Comparison of ENCODE assay signal across 27 mouse cellular contexts in the genomic region with DNA sequence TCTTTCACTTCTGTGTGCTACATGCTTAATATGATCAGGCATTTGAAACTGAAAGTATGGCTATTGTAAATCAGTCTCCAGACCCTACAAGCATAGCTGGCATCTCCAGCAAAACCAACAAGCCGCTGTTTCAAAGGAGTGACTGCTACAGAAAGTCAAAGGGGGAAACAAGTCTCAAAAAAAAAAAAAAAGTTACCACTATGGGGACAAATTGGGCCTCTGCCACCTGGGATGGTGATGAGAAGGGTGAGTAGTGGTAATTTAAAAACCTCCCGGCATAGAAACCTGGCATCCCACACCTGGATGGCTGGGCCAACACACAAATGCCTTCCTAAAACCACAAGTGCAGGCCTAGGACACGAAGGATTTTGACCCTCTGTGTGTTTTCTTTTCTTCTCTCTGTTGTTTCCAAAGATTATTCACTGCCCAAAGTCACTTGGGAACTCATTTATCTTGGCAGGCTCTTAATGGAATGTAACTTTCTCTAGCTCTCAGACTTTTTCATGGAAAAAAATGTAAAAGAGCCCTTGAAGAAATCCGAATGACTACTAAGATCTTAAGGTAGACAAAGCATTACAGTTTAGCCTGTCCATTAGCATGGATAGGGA.
DNase-seq lines count a peak whose midpoint lies in the region; ATAC-seq and TF ChIP-seq lines count a peak whose summit lies in the region.
"Had no signal": no experiment of that assay in that cellular context is flagged by ENCODE, and none has a peak within 500 bp of the region (broad histone marks: within the 10 kb centered on the region; RNA-seq: fewer than 3 reads in every experiment).

No protein-coding gene starts in this region.

- TF ChIP-seq POLR2A in myocyte (IDR thresholded peaks at IDR 0.05; ENCODE audit: insufficient read length, low read depth): no peak

- peak; percentile 58 for DNase-seq in kidney, postnatal 0 days (ENCODE audit: low spot score)
- no peak for DNase-seq in stomach, postnatal 0 days (ENCODE audit: low spot score)
- peak; percentile 70 for DNase-seq in NIH3T3 (ENCODE audit: low read depth)
- DNase-seq in forebrain, embryonic 10.5 days (ENCODE audit: extremely low spot score, low spot score): no peak
- DNase-seq: cerebellum, adult 2 months; cerebellum, postnatal 14 days; heart, postnatal 4 days; kidney, adult 9 months; kidney, postnatal 36 days; left cerebral cortex, postnatal 4 days; lung, postnatal 4 days; right cerebral cortex, postnatal 25 days; thymus, postnatal 4 days had no signal

- TF ChIP-seq CTCF in kidney, postnatal 0 days (IDR thresholded peaks at IDR 0.05; ENCODE audit: low read depth): no peak
- TF ChIP-seq CTCF in stomach, postnatal 0 days (IDR thresholded peaks at IDR 0.05; ENCODE audit: low read depth): no peak

- H3ac ChIP-seq in myocyte (ENCODE audit: control insufficient read depth, insufficient read length): no peak overlapping the region

- no peaks in the 10 kb centered on the region for H3K79me2 ChIP-seq in myocyte (ENCODE audit: control insufficient read depth, insufficient read depth)

- H3K9ac ChIP-seq in kidney, postnatal 0 days (ENCODE audit: low read depth, low read length): no peak overlapping the region
- H3K9ac ChIP-seq in kidney, embryonic 16.5 days (replicated peaks; ENCODE audit: low read length): no peak overlapping the region
- H3K9ac ChIP-seq in stomach, embryonic 14.5 days (replicated peaks; ENCODE audit: low read depth, low read length): no peak overlapping the region
- H3K9ac ChIP-seq in stomach, postnatal 0 days (ENCODE audit: low read length): no peak overlapping the region
- H3K9ac ChIP-seq: hindbrain, embryonic 13.5 days; liver, embryonic 14.5 days; lung, embryonic 14.5 days; midbrain, embryonic 13.5 days; neural tube, embryonic 15.5 days had no signal

- no peaks in the 10 kb centered on the region for H3K4me1 ChIP-seq in kidney, postnatal 0 days (replicated peaks; ENCODE audit: insufficient read depth, low read length)
- H3K4me1 ChIP-seq in kidney, embryonic 16.5 days (ENCODE audit: insufficient read depth, low read length): peaks cover 4% of the 10 kb centered on the region; the same call in 1 of the 2 replicates
- H3K4me1 ChIP-seq in stomach, embryonic 14.5 days (ENCODE audit: control insufficient read depth, insufficient read depth, low read length): no peaks in the 10 kb centered on the region
- H3K4me1 ChIP-seq in stomach, postnatal 0 days (replicated peaks; ENCODE audit: control insufficient read depth, insufficient read depth): no peaks in the 10 kb centered on the region
- H3K4me1 ChIP-seq in forebrain, embryonic 10.5 days: peaks cover 13% of the 10 kb centered on the region
- H3K4me1 ChIP-seq: megakaryocyte, embryonic 14.5 days had no signal

- H3K36me3 ChIP-seq in kidney, postnatal 0 days (ENCODE audit: insufficient read depth, low read length): no peaks in the 10 kb centered on the region
- no peaks in the 10 kb centered on the region for H3K36me3 ChIP-seq in kidney, embryonic 16.5 days (ENCODE audit: insufficient read depth, low read length)
- no peaks in the 10 kb centered on the region for H3K36me3 ChIP-seq in stomach, embryonic 14.5 days (ENCODE audit: control insufficient read depth, insufficient read depth, low read length)
- H3K36me3 ChIP-seq in stomach, postnatal 0 days (ENCODE audit: control insufficient read depth, insufficient read depth, low read length): no peaks in the 10 kb centered on the region
- no peaks in the 10 kb centered on the region for H3K36me3 ChIP-seq in myocyte (ENCODE audit: control insufficient read depth, insufficient read depth)
- no peaks in the 10 kb centered on the region for H3K36me3 ChIP-seq in forebrain, embryonic 10.5 days (replicated peaks)
- H3K36me3 ChIP-seq: hindbrain, embryonic 13.5 days; midbrain, embryonic 13.5 days; neural tube, embryonic 15.5 days had no signal

- 57% methylated on average over 4 of the region's 4 CpGs for WGBS in kidney, postnatal 0 days
- WGBS in kidney, embryonic 16.5 days: 54% methylated on average over 4 of the region's 4 CpGs
- WGBS in stomach, embryonic 14.5 days: 53% methylated on average over 4 of the region's 4 CpGs
- 61% methylated on average over 4 of the region's 4 CpGs for WGBS in stomach, postnatal 0 days
- WGBS in forebrain, embryonic 10.5 days: 89% methylated on average over 4 of the region's 4 CpGs

- no peak for TF ChIP-seq EP300 in stomach, postnatal 0 days (optimal IDR thresholded peaks at IDR 0.05)

- H3K4me2 ChIP-seq in kidney, postnatal 0 days (ENCODE audit: low read length): no peak overlapping the region
- no peak overlapping the region for H3K4me2 ChIP-seq in kidney, embryonic 16.5 days (replicated peaks; ENCODE audit: low read depth, low read length)
- H3K4me2 ChIP-seq in stomach, embryonic 14.5 days (replicated peaks; ENCODE audit: low read depth, low read length): no peak overlapping the region
- no peak overlapping the region for H3K4me2 ChIP-seq in stomach, postnatal 0 days (replicated peaks; ENCODE audit: low read depth)
- peak overlapping the region; percentile 5 for H3K4me2 ChIP-seq in myocyte (ENCODE audit: low read depth)
- H3K4me2 ChIP-seq: heart, embryonic 11.5 days; hindbrain, embryonic 13.5 days; lung, embryonic 14.5 days; midbrain, embryonic 13.5 days; neural tube, embryonic 15.5 days had no signal

- H3K27me3 ChIP-seq in kidney, postnatal 0 days (ENCODE audit: insufficient read depth, low read length): no peaks in the 10 kb centered on the region
- no peaks in the 10 kb centered on the region for H3K27me3 ChIP-seq in kidney, embryonic 16.5 days (ENCODE audit: insufficient read depth, low read length)
- no peaks in the 10 kb centered on the region for H3K27me3 ChIP-seq in stomach, embryonic 14.5 days (ENCODE audit: control insufficient read depth, insufficient read depth, low read length)
- no peaks in the 10 kb centered on the region for H3K27me3 ChIP-seq in stomach, postnatal 0 days (ENCODE audit: control insufficient read depth, insufficient read depth, low read length)
- H3K27me3 ChIP-seq in myocyte (ENCODE audit: control insufficient read depth, insufficient read depth, insufficient read length): no peaks in the 10 kb centered on the region
- H3K27me3 ChIP-seq in forebrain, embryonic 10.5 days (ENCODE audit: poor library complexity, severe bottlenecking): no peaks in the 10 kb centered on the region
- H3K27me3 ChIP-seq: hindbrain, embryonic 13.5 days; neural tube, embryonic 15.5 days had no signal

- no peak for ATAC-seq in kidney, postnatal 0 days (replicated peaks; ENCODE audit: low FRiP score, low read depth)
- no peak for ATAC-seq in kidney, embryonic 16.5 days (ENCODE audit: low FRiP score, low TSS enrichment)
- no peak for ATAC-seq in stomach, embryonic 14.5 days (ENCODE audit: insufficient number of reproducible peaks, insufficient read depth, low FRiP score, low read depth)
- ATAC-seq in stomach, postnatal 0 days (ENCODE audit: low FRiP score, low TSS enrichment): no peak
- ATAC-seq: forebrain, embryonic 16.5 days; intestine, embryonic 16.5 days; midbrain, embryonic 13.5 days had no signal

- H3K9me3 ChIP-seq in kidney, postnatal 0 days (replicated peaks; ENCODE audit: low read length): no peaks in the 10 kb centered on the region
- H3K9me3 ChIP-seq in kidney, embryonic 16.5 days (ENCODE audit: low read length): no peaks in the 10 kb centered on the region
- no peaks in the 10 kb centered on the region for H3K9me3 ChIP-seq in stomach, embryonic 14.5 days (ENCODE audit: control insufficient read depth, low read depth, low read length)
- H3K9me3 ChIP-seq in stomach, postnatal 0 days (ENCODE audit: control insufficient read depth, low read length): no peaks in the 10 kb centered on the region
- no peaks in the 10 kb centered on the region for H3K9me3 ChIP-seq in forebrain, embryonic 10.5 days
- H3K9me3 ChIP-seq: hindbrain, embryonic 13.5 days; midbrain, embryonic 13.5 days; neural tube, embryonic 15.5 days had no signal

- H3K4me3 ChIP-seq in kidney, postnatal 0 days (replicated peaks; ENCODE audit: low read depth, low read length): no peak overlapping the region
- no peak overlapping the region for H3K4me3 ChIP-seq in kidney, embryonic 16.5 days (ENCODE audit: low read length)
- no peak overlapping the region for H3K4me3 ChIP-seq in stomach, embryonic 14.5 days (ENCODE audit: low read depth, low read length)
- H3K4me3 ChIP-seq in stomach, postnatal 0 days (ENCODE audit: low read depth, low read length): no peak overlapping the region
- no peak overlapping the region for H3K4me3 ChIP-seq in myocyte
- no peak overlapping the region for H3K4me3 ChIP-seq in forebrain, embryonic 10.5 days
- H3K4me3 ChIP-seq: hindbrain, embryonic 13.5 days; layer of hippocampus, adult 2 months; left cerebral cortex, adult 2 months; megakaryocyte, embryonic 14.5 days; midbrain, embryonic 13.5 days; neural tube, embryonic 15.5 days had no signal

- H3K27ac ChIP-seq in kidney, postnatal 0 days: no peak overlapping the region
- H3K27ac ChIP-seq in kidney, embryonic 16.5 days (ENCODE audit: low read length): no peak overlapping the region
- peak overlapping the region; percentile 15; the same call in 1 of the 2 replicates for H3K27ac ChIP-seq in stomach, embryonic 14.5 days (ENCODE audit: low read length)
- no peak overlapping the region for H3K27ac ChIP-seq in stomach, postnatal 0 days (replicated peaks)
- H3K27ac ChIP-seq in forebrain, embryonic 10.5 days: no peak overlapping the region
- H3K27ac ChIP-seq: hindbrain, embryonic 13.5 days; layer of hippocampus, adult 2 months; left cerebral cortex, adult 2 months; liver, embryonic 14.5 days; midbrain, embryonic 13.5 days; neural tube, embryonic 15.5 days had no signal

TF ChIP-seq in myocyte, 11 proteins besides CTCF, POLR2A, EP300 and RAD21:
- TF ChIP-seq TCF12 (IDR thresholded peaks at IDR 0.05; ENCODE audit: insufficient read depth, poor library complexity, severe bottlenecking) (no peak), CEBPB (IDR thresholded peaks at IDR 0.05; ENCODE audit: insufficient read depth, poor library complexity, severe bottlenecking) (no peak), POLR2AphosphoS2 (IDR thresholded peaks at IDR 0.05; ENCODE audit: insufficient read length, low read depth) (no peak), MAX (IDR thresholded peaks at IDR 0.05; ENCODE audit: low read depth) (no peak), E2F4 (IDR thresholded peaks at IDR 0.05; ENCODE audit: insufficient read depth) (no peak), REST (IDR thresholded peaks at IDR 0.05; ENCODE audit: insufficient read depth, insufficient read length) (no peak), TCF3 (IDR thresholded peaks at IDR 0.05; ENCODE audit: insufficient read length, low read depth) (no peak), SRF (IDR thresholded peaks at IDR 0.05; ENCODE audit: control insufficient read depth, insufficient read length, low read depth) (no peak), USF1 (IDR thresholded peaks at IDR 0.05; ENCODE audit: low read depth) (no peak)

Comparison
In these comparisons a context has a peak if more than half of its experiments do, and no peak if none do; other contexts are left out.
1. DNase-seq: peak in kidney, postnatal 0 days (single experiment) and NIH3T3 (single experiment); none in stomach, postnatal 0 days (single experiment) and forebrain, embryonic 10.5 days (single experiment).